Mouse (Mus musculus) C2C12 (cell line): ENCODE results near the gene Eya4. TPM values are rescaled to one million over a fixed set of nuclear protein-coding genes. Genes with fewer than 3 reads are reported as not detected.

ENCODE experiments used
- H3K27me3 ChIP-seq: one replicate; pipeline ENCODE4 v1.6.1; 2011; ENCODE audit not compliant: control insufficient read depth, insufficient read depth, insufficient read length
- H3K36me3 ChIP-seq: one replicate; pipeline ENCODE4 v1.6.1; 2011; ENCODE audit not compliant: control insufficient read depth, insufficient read depth
- H3K4me3 ChIP-seq: one replicate; pipeline ENCODE4 v1.5.1; 2011; ENCODE audit warnings: mild to moderate bottlenecking, control low read depth; ENCODE audit not compliant: poor library complexity, insufficient read depth, severe bottlenecking
- H3K79me2 ChIP-seq: one replicate; pipeline ENCODE4 v1.6.1; 2011; ENCODE audit not compliant: control insufficient read depth, insufficient read depth
- H3K79me3 ChIP-seq: one replicate; pipeline ENCODE4 v1.6.1; 2011; ENCODE audit warnings: low read depth, control low read depth
- H3ac ChIP-seq: one replicate; pipeline ENCODE3; 2011; ENCODE audit warnings: low read depth; ENCODE audit not compliant: control insufficient read depth, insufficient read length
- CEBPB ChIP-seq: IDR thresholded peaks from one replicate; pipeline ENCODE4 v1.6.1; 2011; ENCODE audit warnings: low read depth, mild to moderate bottlenecking, control low read depth, moderate library complexity
- CTCF ChIP-seq: IDR thresholded peaks from one replicate; pipeline ENCODE4 v1.5.1; 2011; ENCODE audit not compliant: control insufficient read depth, insufficient read depth, insufficient read length
- FOSL1 ChIP-seq: IDR thresholded peaks from one replicate; pipeline ENCODE4 v1.8.0; 2011; ENCODE audit warnings: mild to moderate bottlenecking, low read length; ENCODE audit not compliant: poor library complexity, insufficient read depth, severe bottlenecking
- MAX ChIP-seq: IDR thresholded peaks from one replicate; pipeline ENCODE4 v1.6.1; 2011; ENCODE audit warnings: mild to moderate bottlenecking, control low read depth
- MYOD1 ChIP-seq: IDR thresholded peaks from one replicate; pipeline ENCODE4 v1.6.1; 2011; ENCODE audit warnings: low read depth; ENCODE audit not compliant: control insufficient read depth, insufficient read length
- MYOG ChIP-seq: IDR thresholded peaks from one replicate; pipeline ENCODE4 v1.6.1; 2011; ENCODE audit not compliant: control insufficient read depth, insufficient read length; ENCODE audit errors: extremely low read depth
- USF1 ChIP-seq: IDR thresholded peaks from one replicate; pipeline ENCODE4 v1.6.1; 2011; ENCODE audit warnings: low read depth, mild to moderate bottlenecking, control low read depth, moderate library complexity
- polyA plus RNA-seq: library from polyadenylated mRNA; unstranded; fragments of >200 nt; fragmentation: generic; extraction: Trizol; gene quantifications from one replicate; pipeline ENCODE4 v1.2.1, GENCODE M21; 2012; ENCODE audit warnings: missing spikeins

Eya4 gene
- polyA plus RNA-seq, 1 experiment: 6.2 TPM

DNA sequence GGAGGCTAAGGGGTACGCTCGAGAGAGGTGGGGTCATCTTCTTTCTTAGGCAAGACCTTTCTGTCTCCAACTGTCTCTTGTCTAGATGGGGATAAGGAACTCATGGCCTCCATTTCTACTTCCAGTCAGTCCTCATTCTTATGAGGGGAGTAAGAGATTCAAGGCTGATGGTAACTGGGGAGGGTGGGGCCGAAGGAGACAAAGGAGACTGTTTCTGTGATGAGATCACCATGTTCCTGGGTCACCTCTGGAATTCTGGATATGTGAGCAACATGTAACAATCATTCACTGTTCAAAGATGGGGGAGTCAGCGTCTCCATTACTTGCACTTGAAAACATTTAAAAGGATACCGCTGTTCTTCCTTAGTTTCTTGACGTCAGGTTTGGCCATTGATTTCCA lies 165.2 kb downstream of the Eya4 start:
- Histone ChIP-seq H3K4me3 (no peak overlapping the region), H3K79me3 (no peaks in the 10 kb centered on the region), H3K27me3 (no peaks in the 10 kb centered on the region), H3K36me3 (no peaks in the 10 kb centered on the region), H3ac (no peak overlapping the region), H3K79me2 (no peaks in the 10 kb centered on the region)
- TF ChIP-seq CEBPB (no peak), CTCF (no peak), MYOG (no peak), MAX (no peak), USF1 (no peak), MYOD1 (no peak), FOSL1 (no peak)

DNA sequence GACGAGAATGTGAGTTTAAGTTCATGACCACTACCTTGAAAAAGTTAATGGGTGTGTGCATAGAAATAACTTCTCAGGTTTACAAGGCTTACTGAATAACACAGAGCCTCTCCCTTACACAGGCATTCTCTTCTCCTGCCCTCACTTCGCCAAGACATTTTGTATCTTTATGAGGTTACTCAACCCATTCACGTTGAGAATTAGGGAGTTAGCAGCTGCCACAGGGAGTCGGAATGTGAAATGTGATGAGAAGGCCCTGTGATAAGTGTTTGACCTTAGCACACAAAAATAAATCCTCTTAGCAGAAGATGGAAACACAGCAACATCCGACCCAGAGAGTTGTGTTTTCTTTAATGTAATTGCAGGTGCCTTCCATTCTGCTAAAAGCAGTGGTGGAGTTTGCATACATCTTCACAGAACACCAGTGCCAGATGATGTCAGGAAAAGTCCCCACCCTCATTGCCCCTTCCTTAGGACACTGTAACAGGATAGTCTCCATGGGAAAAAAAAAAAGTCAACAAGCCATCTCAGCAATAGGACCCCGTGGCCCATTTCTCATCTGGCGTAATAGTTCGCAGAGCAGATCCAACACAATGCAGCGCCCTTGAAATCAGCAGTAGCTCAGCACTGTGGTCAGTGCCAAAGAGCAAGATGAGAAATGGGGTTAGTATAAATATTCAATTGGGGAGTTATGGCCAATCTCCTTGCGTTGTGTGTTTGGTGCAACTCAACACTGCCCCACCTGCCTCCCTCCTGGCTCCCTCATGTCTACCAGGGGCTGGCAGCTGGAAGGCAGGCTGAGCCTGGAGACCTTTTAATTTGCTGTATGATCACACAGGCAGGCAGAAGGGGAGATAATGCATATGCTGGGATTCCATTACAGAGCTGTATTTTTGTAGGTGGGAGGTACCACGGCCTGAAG lies 168.8 kb downstream of the Eya4 start:
- Histone ChIP-seq H3K27me3 (no peaks in the 10 kb centered on the region), H3K79me2 (no peaks in the 10 kb centered on the region), H3K4me3 (no peak overlapping the region), H3K36me3 (no peaks in the 10 kb centered on the region), H3ac (no peak overlapping the region), H3K79me3 (no peaks in the 10 kb centered on the region)
- TF ChIP-seq USF1 (no peak), FOSL1 (no peak), MAX (no peak), MYOD1 (no peak), MYOG (no peak)

DNA sequence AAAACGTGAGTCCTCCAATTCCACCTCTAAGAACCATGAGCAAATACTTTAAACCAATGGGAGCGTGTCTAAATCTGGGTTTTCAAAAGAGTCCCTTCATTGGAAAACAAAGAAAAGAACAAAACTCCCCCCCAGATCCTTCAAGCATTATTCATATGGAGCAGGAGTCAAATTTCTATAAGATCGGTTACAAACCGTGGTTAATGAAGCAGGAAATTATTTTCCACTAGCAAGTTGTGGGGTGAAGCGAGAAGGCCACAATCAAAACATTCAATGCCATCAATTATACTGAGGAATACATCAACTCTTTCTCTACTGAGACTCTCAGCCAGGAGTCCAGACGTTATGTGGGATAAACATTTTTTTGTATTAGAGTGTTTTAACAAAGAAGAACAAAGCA lies 171.3 kb downstream of the Eya4 start:
- Histone ChIP-seq H3K4me3 (no peak overlapping the region), H3ac (no peak overlapping the region), H3K79me3 (no peaks in the 10 kb centered on the region), H3K79me2 (peaks cover 11% of the 10 kb centered on the region), H3K27me3 (no peaks in the 10 kb centered on the region), H3K36me3 (no peaks in the 10 kb centered on the region)
- no peak for TF ChIP-seq CEBPB
- no peak for TF ChIP-seq MYOD1
- no peak for TF ChIP-seq MYOG
- TF ChIP-seq FOSL1: no peak
- TF ChIP-seq USF1: no peak
- TF ChIP-seq CTCF: no peak
- TF ChIP-seq MAX: no peak

DNA sequence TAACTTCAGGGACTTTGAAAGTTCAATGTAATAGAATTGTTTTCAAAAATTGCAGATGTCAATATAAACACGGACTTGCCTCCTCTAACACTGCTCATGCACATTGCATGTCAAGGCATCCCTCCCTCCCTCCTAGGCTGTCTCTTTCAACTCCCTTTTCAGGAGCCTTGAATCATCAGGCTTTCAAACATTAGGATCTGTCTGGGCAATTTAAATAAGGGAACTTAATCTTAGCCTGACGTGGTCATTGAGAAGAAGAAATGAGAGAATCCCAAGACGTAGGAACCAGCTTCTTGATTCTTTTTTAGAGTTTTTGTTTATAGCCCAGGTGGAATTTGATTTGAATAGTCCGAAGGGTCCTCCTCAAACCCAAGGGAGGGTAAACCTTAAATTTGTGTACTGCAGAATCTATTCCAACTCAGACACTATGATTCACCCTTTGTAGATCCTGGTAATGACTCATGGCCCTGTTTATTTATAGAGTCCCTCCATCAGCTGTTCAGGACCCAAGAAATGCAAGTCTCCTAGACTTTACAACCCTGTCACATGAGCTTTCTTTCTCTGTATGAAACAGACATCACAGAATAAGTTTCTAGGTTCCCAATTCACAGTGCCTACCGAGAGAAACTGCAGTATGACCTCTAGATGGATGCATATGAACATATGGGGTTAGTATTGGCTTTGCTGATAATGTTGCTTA lies 173.1 kb downstream of the Eya4 start:
- TF ChIP-seq MAX (no peak), MYOD1 (peak; percentile 74), FOSL1 (peak; percentile 90), CTCF (no peak), USF1 (peak; percentile 85), CEBPB (no peak), MYOG (no peak)
- peaks cover 4% of the 10 kb centered on the region for H3K36me3 ChIP-seq
- no peak overlapping the region for H3ac ChIP-seq
- H3K4me3 ChIP-seq: no peak overlapping the region
- H3K79me2 ChIP-seq: peaks cover 11% of the 10 kb centered on the region
- H3K27me3 ChIP-seq: no peaks in the 10 kb centered on the region
- H3K79me3 ChIP-seq: no peaks in the 10 kb centered on the region

DNA sequence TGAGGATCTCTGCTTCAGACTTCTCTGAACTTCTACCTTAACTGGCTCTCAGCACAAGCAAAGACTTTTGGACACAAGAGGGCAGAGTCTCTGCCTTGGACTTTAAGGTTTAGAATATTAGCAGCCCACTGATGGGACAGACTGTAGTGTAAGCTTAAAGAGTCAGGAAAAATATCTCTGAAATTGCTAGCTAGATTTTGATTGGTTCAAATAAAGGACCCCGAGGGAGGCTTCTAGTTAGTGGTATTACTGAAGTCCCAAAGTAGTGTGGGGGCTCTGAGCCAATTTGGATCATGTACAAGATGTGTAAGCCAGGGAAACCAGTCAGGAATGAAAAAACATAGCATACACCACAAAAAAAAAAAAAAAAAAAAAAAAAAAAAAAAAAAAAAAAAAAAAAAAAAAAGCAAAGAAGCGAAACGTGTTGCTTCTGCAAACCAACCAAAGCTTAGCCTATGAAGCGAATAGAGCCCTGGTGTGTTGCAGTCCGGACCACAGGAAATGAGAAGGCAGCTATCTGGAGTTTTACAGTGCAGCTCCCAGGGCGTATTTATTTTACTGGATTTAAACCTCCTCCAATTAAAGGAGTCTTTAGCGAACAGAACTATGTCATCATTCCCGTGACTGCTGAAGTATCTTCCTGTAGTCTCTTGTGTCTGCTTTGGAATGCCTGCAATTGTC lies 173.8 kb downstream of the Eya4 start:
- peaks cover 11% of the 10 kb centered on the region for H3K79me2 ChIP-seq
- TF ChIP-seq USF1 (no peak), MAX (no peak), CTCF (no peak), MYOG (no peak), FOSL1 (no peak), MYOD1 (no peak), CEBPB (no peak)
- H3K79me3 ChIP-seq: no peaks in the 10 kb centered on the region
- H3K27me3 ChIP-seq: no peaks in the 10 kb centered on the region
- peaks cover 4% of the 10 kb centered on the region for H3K36me3 ChIP-seq
- peak overlapping the region; percentile 7 for H3K4me3 ChIP-seq
- no peak overlapping the region for H3ac ChIP-seq
